Mouse (Mus musculus) stomach, embryonic 15.5 days (tissue): ENCODE results near the gene Blzf1. TPM values are rescaled to one million over a fixed set of nuclear protein-coding genes. Genes with fewer than 3 reads are reported as not detected.
A peak's percentile ranks its signal among the peaks of the same experiment; 100 is the strongest.

ENCODE experiments used
- ATAC-seq: fragments of 200-750 bp; cut with Nextera tagmentation; 2 replicates; pipeline ENCODE4 v1.8.0; 2017; ENCODE audit warnings: low read depth, moderate number of reproducible peaks, moderate TSS enrichment; ENCODE audit not compliant: insufficient read depth, low FRiP score
- H3K27ac ChIP-seq: fragments of 300-500 bp; sonication (generic); 2 replicates; pipeline ENCODE4 v1.5.1; 2015; ENCODE audit warnings: mild to moderate bottlenecking, inconsistent platforms
- H3K27me3 ChIP-seq: fragments of 300-500 bp; sonication (generic); replicated peaks from 2 replicates; pipeline ENCODE4 v1.6.1; 2015; ENCODE audit warnings: inconsistent platforms
- H3K36me3 ChIP-seq: fragments of 300-500 bp; sonication (generic); 2 replicates; pipeline ENCODE4 v1.6.1; 2015; ENCODE audit warnings: inconsistent platforms
- H3K4me1 ChIP-seq: fragments of 300-500 bp; sonication (generic); 2 replicates; pipeline ENCODE4 v1.6.1; 2015; ENCODE audit warnings: inconsistent platforms
- H3K4me2 ChIP-seq: fragments of 300-500 bp; sonication (generic); 2 replicates; pipeline ENCODE4 v1.6.1; 2015; ENCODE audit warnings: mild to moderate bottlenecking, inconsistent platforms
- H3K4me3 ChIP-seq: fragments of 300-500 bp; sonication (generic); replicated peaks from 2 replicates; pipeline ENCODE4 v1.5.1; 2015; ENCODE audit warnings: inconsistent platforms
- H3K9ac ChIP-seq: fragments of 300-500 bp; sonication (generic); 2 replicates; pipeline ENCODE4 v1.6.1; 2015; ENCODE audit warnings: inconsistent platforms
- H3K9me3 ChIP-seq: fragments of 300-500 bp; sonication (generic); 2 replicates; pipeline ENCODE4 v1.6.1; 2016; ENCODE audit warnings: inconsistent platforms
- WGBS: fragments of 180-500 bp; shearing (Covaris S2); methylation state at CpG from one replicate; pipeline ENCODE4 v1.1.7; 2015; 5-methylcytosine and 5-hydroxymethylcytosine counted together
- polyA plus RNA-seq: library from polyadenylated mRNA; unstranded; fragments of >200 nt; fragmentation: Nextera tagmentation; extraction: Ambion mirVana; gene quantifications from 2 replicates; pipeline ENCODE4 v1.2.1, GENCODE M21; 2015

The Blzf1 gene
- polyA plus RNA-seq, 1 experiment from 2014 or later = 29.3 TPM

DNA sequence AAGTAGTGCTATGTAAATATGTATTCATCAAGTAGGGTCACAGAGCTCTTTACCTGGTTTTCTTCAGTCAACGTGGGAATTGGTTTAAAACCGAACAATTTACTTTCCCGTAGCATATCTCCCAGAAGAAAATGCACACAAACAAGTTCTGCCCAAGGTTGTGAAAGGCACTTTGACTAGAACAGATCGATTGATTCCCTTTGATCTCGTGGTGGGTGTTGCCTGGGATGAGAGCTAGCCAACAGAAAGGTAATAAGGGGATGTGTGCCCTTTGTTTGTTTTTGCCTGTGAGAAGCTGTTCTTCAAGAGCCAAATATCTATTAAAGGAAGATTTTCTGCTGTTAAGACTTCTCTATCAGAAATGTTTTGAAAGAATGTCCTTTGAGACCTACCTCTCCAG, 54.7 kb downstream of the Blzf1 start:
- peaks cover 8% of the 10 kb centered on the region; the same call in 1 of the 2 replicates for H3K36me3 ChIP-seq
- H3K4me1 ChIP-seq = peaks cover 15% of the 10 kb centered on the region
- WGBS = 55% methylated on average over 5 of the region's 5 CpGs
- no peak overlapping the region for H3K9ac ChIP-seq
- H3K27ac ChIP-seq = no peak overlapping the region
- no peaks in the 10 kb centered on the region for H3K9me3 ChIP-seq
- no peak for ATAC-seq
- no peaks in the 10 kb centered on the region for H3K27me3 ChIP-seq
- H3K4me2 ChIP-seq = no peak overlapping the region
- H3K4me3 ChIP-seq = no peak overlapping the region

DNA sequence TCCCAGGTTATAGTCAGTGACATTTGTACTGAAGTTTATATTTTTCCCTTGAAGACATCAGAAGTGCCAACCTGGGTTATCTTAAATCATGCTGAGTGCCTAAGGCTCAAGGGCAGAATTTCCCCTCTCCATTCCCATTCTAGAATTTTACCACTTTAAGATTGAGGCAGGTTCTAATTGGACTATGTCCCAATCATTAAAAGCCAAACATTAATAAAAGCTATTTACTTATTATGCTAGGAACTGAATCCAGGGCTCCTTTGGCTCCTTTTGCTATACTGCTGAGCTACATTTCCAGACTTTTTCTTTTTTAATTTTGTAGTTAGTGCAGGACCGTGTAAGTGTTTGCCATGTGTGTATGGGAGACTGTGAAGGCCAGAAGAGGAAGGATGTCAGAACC, 55.9 kb downstream of the Blzf1 start:
- Histone ChIP-seq H3K36me3 (no peaks in the 10 kb centered on the region), H3K4me3 (no peak overlapping the region), H3K4me2 (no peak overlapping the region), H3K4me1 (peaks cover 18% of the 10 kb centered on the region), H3K27ac (no peak overlapping the region), H3K9ac (no peak overlapping the region), H3K27me3 (no peaks in the 10 kb centered on the region), H3K9me3 (no peaks in the 10 kb centered on the region)
- 79% methylated on average over 1 of the region's 1 CpGs for WGBS
- ATAC-seq = no peak

DNA sequence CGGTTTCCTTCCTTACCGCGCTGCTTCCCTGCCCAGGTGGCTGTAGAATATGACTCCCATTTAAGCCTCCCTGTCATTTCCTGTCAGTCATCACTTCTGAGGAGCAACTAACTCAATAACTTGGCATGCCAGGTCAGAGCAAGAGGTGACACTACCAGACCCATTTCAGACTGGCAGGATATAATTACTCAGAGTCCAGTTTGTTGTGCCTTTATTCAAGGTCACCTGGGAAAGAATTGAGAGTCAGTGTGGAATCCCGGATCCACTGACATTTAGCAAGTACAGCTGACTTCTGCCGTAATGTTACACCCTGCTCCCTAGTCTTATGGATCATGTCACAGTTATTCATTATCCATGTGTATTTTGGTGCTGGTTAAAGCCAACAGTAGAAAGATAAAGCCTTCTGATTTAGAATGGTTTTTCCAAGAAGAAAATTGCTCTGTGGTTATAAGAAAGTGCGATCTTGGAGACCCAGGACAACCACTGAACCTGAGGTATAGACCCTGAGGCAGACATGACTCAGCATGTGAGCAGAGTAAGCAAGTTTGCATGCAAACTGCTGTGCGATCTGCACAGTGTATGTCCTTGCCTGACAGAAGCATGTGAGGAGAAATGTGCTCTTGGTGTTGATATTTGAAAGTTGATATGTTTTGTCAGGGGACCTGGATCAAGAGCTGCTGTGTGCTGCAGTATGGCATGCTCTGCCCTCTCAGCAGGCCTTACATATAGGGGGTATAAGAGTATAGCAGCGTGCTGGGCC, 56.7 kb downstream of the Blzf1 start:
- H3K4me2 ChIP-seq = peak overlapping the region; percentile 71
- H3K9me3 ChIP-seq = no peaks in the 10 kb centered on the region
- H3K9ac ChIP-seq = no peak overlapping the region
- peak overlapping the region; percentile 12; the same call in 1 of the 2 replicates for H3K27ac ChIP-seq
- ATAC-seq = no peak
- no peaks in the 10 kb centered on the region for H3K27me3 ChIP-seq
- H3K36me3 ChIP-seq = no peaks in the 10 kb centered on the region
- peak overlapping the region; percentile 81 for H3K4me3 ChIP-seq
- WGBS = 43% methylated on average over 8 of the region's 8 CpGs
- peaks cover 18% of the 10 kb centered on the region for H3K4me1 ChIP-seq

DNA sequence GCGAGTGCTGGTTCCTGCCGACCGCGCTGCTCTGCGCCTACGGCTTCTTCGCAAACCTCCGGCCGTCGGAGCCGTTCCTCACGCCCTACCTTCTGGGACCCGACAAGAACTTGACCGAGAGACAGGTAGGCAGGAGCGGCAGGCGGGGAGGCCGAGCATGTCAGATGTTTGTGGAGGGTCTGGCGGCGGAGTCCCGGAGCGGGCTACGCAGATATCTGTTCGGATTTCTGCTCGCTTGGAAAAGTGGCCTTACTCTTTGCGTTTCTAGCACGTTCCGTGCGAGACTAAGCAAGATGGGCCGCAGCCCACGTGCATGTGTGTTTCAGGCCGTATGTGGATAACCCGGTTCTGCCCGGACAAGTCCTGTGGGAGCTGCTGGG, 58.0 kb downstream of the Blzf1 start:
- Histone ChIP-seq H3K4me2 (peak overlapping the region; percentile 71), H3K4me3 (peak overlapping the region; percentile 81), H3K9me3 (no peaks in the 10 kb centered on the region), H3K36me3 (no peaks in the 10 kb centered on the region), H3K9ac (peak overlapping the region; percentile 51), H3K27me3 (no peaks in the 10 kb centered on the region), H3K4me1 (peaks cover 18% of the 10 kb centered on the region), H3K27ac (peak overlapping the region; percentile 79)
- under 1% methylated on average over 33 of the region's 33 CpGs for WGBS
- ATAC-seq = no peak

DNA sequence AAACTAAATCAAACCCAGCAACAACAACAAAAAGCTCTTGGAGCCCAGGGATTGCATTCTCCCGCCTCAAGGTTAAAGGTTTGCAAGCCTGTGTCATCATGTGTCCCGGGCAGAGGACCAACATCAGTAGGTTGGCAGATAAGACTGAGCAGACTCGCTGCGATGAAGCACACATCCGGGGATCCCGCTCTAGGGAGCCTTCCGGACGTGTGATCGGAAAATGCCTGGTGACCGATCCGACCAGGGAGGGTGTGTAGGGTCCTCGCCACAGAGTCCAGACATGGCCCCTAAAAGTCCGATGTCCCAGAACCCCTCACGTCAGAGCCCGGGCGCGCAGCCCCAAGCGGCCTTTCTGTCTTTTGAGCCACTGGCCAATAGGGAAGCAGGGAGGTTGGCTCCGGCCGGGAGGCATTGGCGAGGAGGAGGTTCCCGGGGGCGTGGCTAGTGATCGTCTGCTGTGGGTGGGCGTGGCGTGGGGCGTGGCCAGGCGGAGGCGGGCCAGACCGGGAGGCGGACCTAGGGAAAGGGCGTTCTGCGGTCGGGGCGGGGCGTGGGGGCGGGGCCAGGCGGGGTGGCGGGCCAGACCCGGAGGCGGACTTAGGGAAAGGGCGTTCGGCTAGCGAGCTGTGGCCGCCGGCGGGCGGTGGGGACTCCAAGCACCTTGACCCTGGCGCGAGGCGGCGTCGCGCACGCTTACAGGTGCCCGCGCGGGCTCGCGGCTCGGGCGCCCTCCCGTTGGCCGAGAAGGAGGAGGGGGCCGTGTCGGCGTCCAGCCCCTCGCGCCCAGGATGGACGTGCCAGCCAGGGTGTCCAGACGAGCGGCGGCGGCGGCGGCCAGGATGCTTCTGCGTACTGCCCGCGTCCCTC, 58.6 kb downstream of the Blzf1 start, which contains the start of gene Slc19a2:
Gene Slc19a2 (plus strand): TSS at position 582 of the 867 bp plus-strand sequence.
- Histone ChIP-seq H3K36me3 (no peaks in the 10 kb centered on the region), H3K27me3 (no peaks in the 10 kb centered on the region), H3K27ac (peak within 1 kb of the TSS; percentile 80), H3K9me3 (no peaks in the 10 kb centered on the region), H3K4me1 (peaks cover 18% of the 10 kb centered on the region), H3K9ac (peak within 1 kb of the TSS; percentile 51), H3K4me3 (peak within 1 kb of the TSS; percentile 81), H3K4me2 (peak within 1 kb of the TSS; percentile 71)
- WGBS = 1% methylated on average over 53 of the region's 79 CpGs
- ATAC-seq = peak; percentile 94

DNA sequence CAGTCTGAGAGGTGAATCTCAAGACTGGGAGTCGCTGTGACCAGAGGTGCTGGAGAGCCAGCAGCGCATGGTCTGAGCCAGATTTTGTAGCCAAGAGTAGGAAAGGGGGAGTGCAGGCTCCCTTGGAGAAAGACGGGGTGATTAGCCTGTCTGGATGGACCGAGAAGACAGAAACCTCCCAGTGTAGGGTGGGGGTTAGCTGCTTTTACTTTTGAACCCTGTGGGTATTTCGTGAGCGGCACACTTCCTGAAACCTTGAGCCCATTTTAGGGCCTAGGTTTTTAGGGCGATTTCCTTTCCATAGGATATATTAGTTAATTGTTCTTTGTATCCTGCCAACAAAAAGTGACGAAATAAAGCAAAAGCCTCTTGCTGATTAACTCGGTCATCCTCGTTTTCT, 59.3 kb downstream of the Blzf1 start:
- H3K27ac ChIP-seq = peak overlapping the region; percentile 80; the same call in 1 of the 2 replicates
- no peaks in the 10 kb centered on the region for H3K9me3 ChIP-seq
- H3K27me3 ChIP-seq = no peaks in the 10 kb centered on the region
- no peak for ATAC-seq
- H3K9ac ChIP-seq = no peak overlapping the region
- H3K4me1 ChIP-seq = peaks cover 18% of the 10 kb centered on the region
- 15% methylated on average over 10 of the region's 10 CpGs for WGBS
- peak overlapping the region; percentile 63 for H3K4me2 ChIP-seq
- peak overlapping the region; percentile 81 for H3K4me3 ChIP-seq
- no peaks in the 10 kb centered on the region for H3K36me3 ChIP-seq

DNA sequence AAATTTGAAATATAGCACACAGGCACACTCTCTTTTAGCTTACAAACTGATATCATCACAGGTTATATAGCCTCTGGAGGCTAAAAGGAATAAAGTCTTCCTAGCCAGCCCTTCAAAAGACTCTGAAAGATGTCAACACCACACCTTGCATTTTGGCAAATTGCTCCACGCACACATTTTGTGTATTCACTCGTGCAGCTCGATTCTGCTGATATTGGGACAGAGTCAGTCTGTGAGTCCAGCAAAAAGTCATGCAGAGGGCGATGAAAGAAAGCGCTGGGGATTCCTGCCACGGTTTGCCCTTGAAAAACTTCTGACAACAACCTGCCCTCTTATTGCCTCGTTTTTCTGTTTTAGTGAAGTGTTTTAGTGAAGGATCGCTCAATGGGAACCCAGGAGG, 59.8 kb downstream of the Blzf1 start:
- no peak for ATAC-seq
- no peak overlapping the region for H3K9ac ChIP-seq
- H3K36me3 ChIP-seq = no peaks in the 10 kb centered on the region
- no peaks in the 10 kb centered on the region for H3K9me3 ChIP-seq
- no peak overlapping the region for H3K4me3 ChIP-seq
- WGBS = 48% methylated on average over 8 of the region's 8 CpGs
- H3K4me1 ChIP-seq = peaks cover 18% of the 10 kb centered on the region
- peak overlapping the region; percentile 80; the same call in 1 of the 2 replicates for H3K27ac ChIP-seq
- H3K27me3 ChIP-seq = no peaks in the 10 kb centered on the region
- H3K4me2 ChIP-seq = peak overlapping the region; percentile 63

DNA sequence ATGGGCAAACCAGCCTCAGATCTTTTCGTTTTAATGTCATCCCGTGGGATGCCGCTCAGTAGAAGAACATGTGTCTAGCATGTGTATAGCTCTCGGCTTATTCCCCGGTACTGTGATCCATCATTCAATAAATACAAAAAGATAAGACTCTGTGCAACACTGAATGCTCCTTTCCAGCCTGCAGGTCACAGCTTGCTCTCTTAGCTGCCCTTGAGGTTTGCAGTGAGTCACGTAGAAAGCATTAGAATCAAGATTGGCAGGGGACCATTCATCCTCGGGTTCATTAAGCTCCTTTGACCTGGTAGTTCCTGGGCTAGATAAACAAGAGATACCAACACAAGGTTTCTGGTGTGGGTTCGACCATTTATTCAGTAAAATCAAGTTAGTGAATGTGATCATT, 64.5 kb downstream of the Blzf1 start:
- Histone ChIP-seq H3K36me3 (no peaks in the 10 kb centered on the region), H3K27ac (no peak overlapping the region; the same call in 1 of the 2 replicates), H3K4me2 (no peak overlapping the region), H3K4me1 (peaks cover 3% of the 10 kb centered on the region; the same call in 1 of the 2 replicates), H3K4me3 (no peak overlapping the region), H3K27me3 (no peaks in the 10 kb centered on the region), H3K9me3 (no peaks in the 10 kb centered on the region), H3K9ac (no peak overlapping the region)
- ATAC-seq = peak; percentile 71; the same call in 1 of the 2 replicates
- WGBS = 53% methylated on average over 8 of the region's 8 CpGs

DNA sequence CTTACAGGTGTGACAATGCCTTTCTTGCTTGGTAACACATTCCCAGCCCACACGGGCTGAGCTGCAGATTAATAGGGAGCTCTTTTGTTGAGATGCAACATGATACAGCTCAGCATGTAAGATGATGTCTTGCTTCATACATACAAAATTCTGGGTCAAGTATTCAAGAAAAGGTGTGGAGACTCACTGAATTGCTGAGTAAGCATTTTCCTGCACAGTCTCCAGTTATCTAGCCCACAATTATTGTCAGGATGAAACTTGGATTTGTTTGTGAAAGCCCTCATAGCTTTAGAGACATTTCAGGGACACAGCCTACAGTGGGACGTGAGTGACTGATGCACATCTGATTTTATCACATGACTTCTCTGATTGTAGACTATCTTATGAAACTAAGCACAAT, 65.8 kb downstream of the Blzf1 start:
- Histone ChIP-seq H3K9me3 (no peaks in the 10 kb centered on the region), H3K36me3 (no peaks in the 10 kb centered on the region), H3K4me2 (no peak overlapping the region), H3K4me1 (no peaks in the 10 kb centered on the region), H3K9ac (no peak overlapping the region), H3K4me3 (no peak overlapping the region), H3K27me3 (no peaks in the 10 kb centered on the region), H3K27ac (no peak overlapping the region)
- 60% methylated on average over 2 of the region's 2 CpGs for whole genome bisulfite sequencing
- no peak for ATAC-seq

Other genes starting within 250 kb of the Blzf1 start
- 3.5 and 4.3 TPM in 2 replicates for gene Sell, start 245.5 kb downstream of the Blzf1 start, polyA plus RNA-seq
- 0.18 and 0.58 TPM in 2 replicates for gene Selp, start 192.2 kb downstream of the Blzf1 start, polyA plus RNA-seq
- 1.0 and 1.1 TPM in 2 replicates for gene F5, start 155.7 kb downstream of the Blzf1 start, polyA plus RNA-seq
- gene Slc19a2, start 58.4 kb downstream of the Blzf1 start, polyA plus RNA-seq = 15.5 and 17.1 TPM in 2 replicates
- gene Ccdc181, start 31.9 kb downstream of the Blzf1 start, polyA plus RNA-seq = 9.4 and 10.7 TPM in 2 replicates
- 31.2 and 38.9 TPM in 2 replicates for gene Nme7, start 3.4 kb downstream of the Blzf1 start, polyA plus RNA-seq
- 143 and 162 TPM in 2 replicates for gene Atp1b1, start 150.9 kb upstream of the Blzf1 start, polyA plus RNA-seq